Mouse (Mus musculus): ENCODE data around the gene Gopc. TPM values are rescaled to one million over a fixed set of nuclear protein-coding genes. Genes with fewer than 3 reads are reported as not detected.
A peak's percentile ranks its signal among the peaks of the same experiment; 100 is the strongest.

Gene Gopc
- total RNA-seq (2014; fragmentation: Nextera tagmentation) (12.4 and 18.5 TPM in 2 replicates), total RNA-seq (2017) (12.6 and 19.5 TPM in 2 replicates)

DNA sequence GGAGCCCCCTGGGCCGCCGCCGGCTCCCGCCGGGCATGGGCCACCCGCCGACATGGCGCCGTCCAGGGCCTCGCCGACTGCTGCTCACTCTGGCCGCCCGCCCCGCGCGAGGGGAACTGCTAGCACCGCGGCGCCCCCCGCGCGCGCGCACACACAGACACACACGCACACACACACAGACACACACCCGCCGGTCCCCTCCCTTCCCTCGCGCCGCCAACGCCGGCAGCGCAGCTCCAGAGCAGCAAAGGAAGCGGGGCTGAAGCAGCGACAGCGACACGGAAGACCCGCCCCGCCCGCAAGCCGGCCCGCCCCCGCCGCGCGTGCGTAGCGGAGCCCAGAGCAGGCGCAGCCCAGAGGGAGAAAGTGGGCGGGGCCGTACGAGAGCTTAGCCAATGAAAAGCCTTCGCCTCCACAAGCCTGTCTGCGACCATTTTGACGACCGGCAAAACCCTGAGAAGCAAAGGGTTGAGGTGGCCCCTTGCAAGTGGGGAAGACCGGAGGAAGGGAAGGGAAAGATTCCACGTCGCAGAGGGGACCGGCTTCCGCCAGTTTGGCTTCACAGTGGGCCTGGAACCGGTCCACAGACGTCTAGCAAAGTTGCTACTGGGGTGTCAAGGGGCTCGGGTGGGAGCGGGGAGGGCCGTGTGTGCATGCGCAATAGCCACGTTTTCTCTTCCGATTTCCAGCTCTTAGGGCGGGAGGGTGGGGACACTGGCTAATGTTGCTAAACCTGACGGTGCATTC lies at the start of gene Gopc:
Gopc (minus strand) TSS at position 280 of the 747 bp plus-strand sequence.
- peak; percentile 94 for ATAC-seq (replicated peaks; ENCODE audit: low FRiP score, low TSS enrichment, poor library complexity, severe bottlenecking)

- no peak for ATAC-seq (replicated peaks; ENCODE audit: low FRiP score, low TSS enrichment, poor library complexity, severe bottlenecking)
Observed at GRCm38 (mm10) chr10:52430953-52431352, 49.0 kb upstream of the Gopc start.

DNA sequence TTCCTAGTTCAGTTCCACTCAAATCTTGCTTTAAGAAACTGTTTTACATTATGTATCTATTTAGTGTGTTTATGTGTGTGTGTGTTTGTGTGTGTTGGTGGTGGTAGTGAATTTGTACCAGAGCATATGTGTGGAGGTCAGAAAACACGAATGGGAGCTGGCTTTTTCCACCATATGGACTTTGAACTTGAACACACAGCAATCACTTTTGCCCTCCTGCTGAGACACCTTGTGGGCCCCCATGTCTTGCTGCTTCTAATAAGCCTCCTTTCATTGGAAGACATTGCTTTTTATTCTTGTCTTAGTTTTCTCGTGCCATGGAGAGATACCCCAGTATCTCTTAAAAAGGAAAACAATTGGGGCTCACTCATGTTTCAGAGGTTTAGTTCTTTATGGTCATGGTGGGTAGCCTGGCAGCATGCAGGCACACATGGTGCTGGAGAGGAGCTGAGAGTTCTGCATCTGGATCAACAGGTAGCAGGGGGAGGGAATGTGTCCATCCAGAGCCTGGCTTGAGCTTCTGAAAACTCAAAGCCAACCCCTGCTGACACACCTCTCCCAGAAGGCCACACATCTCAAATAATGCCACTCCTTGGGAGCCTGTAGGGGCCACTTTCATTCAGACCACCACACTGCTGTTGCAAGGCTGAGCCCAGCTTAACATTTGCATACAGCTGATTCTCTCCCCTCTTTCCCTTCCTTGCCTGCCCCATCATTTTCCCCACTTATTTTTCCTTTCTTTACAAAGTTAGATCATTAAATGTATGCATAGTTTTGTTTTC lies 45.9 kb upstream of the Gopc start:
- no peak for ATAC-seq (replicated peaks; ENCODE audit: low FRiP score, low TSS enrichment, poor library complexity, severe bottlenecking)

DNA sequence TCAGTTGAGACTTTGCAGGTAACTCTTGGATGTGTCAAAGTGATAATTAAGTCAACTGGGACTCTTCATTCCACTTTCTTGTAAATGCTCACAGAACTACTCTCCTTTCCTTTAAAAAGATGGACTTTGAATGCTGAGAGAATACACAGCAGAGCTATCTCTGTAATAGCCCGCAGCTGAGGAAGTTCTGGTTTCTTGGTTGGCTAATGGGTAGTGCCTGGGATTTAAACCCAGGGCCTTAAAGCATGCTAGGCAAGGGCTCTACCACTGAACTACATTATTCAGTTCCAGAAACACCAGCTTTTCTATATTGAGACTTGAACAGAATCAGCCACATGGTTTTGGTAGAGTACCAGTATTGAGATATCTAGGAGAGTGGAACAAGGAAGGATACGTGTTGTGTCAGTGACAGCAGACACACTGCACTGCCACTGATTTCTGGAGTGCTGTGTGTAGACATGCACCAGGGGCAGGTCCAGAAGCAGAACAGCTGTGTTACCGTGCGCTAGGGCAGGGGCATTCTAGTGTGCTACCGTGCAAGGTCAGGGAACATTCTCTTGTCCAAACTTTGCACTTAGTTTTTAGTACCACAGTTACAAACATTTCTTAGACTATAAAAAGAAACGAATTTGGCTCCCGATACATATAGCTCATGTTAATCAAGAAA lies 44.5 kb upstream of the Gopc start:
- ATAC-seq (replicated peaks; ENCODE audit: low FRiP score, low TSS enrichment, poor library complexity, severe bottlenecking), result no peak

DNA sequence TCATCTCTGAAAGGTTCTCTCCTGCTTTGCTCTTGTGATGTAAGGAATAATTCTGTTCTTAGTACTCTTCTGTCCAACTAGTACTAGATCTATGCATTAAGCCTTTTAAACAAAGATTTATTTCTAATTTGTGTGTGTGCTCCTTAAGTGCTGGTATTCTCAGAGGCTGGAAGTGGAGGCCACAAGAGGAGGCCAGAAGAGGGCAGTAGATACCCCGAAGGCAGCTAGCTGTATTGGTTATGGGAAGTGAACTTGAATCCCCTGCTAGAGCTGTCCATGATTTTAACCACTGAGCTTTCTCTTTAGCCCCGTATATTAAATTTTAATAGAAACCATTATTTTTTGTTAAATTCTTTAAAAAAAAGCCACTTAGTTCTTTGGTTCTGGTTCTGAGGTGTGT lies 41.2 kb upstream of the Gopc start:
- ATAC-seq (replicated peaks; ENCODE audit: low FRiP score, low TSS enrichment, poor library complexity, severe bottlenecking), result peak; percentile 60

- no peak for ATAC-seq (replicated peaks; ENCODE audit: low FRiP score, low TSS enrichment, poor library complexity, severe bottlenecking)
Observed at GRCm38 (mm10) chr10:52421716-52422115, 39.8 kb upstream of the Gopc start.

- no peak for ATAC-seq (replicated peaks; ENCODE audit: low FRiP score, low TSS enrichment, poor library complexity, severe bottlenecking)
Observed at GRCm38 (mm10) chr10:52420526-52420925, 38.6 kb upstream of the Gopc start.

- ATAC-seq (replicated peaks; ENCODE audit: low FRiP score, low TSS enrichment, poor library complexity, severe bottlenecking), result no peak
Observed at GRCm38 (mm10) chr10:52419402-52419801, 37.5 kb upstream of the Gopc start.

DNA sequence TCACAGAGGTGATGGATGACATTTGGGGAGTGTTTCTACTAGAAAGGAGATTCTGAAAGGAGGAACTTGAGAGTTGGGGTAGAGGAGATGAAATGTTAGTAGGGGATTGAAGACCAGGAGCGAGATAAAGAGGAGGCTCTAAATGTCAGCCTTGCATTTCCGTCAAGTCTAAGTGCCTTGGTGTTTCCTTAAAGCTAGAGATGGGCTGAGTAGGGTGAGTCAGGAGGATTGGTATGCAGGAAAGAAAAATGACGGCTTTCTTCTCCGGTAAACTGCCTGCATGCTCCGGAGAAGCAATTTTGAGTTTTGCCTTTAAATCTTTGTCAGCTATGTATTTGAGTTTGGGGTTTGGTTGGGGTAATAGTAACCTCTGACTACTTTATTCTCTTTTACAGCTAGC lies 37.0 kb upstream of the Gopc start:
- ATAC-seq (replicated peaks; ENCODE audit: low FRiP score, low TSS enrichment, poor library complexity, severe bottlenecking), result no peak

- ATAC-seq (replicated peaks; ENCODE audit: low FRiP score, low TSS enrichment, poor library complexity, severe bottlenecking), result peak; percentile 19
Observed at GRCm38 (mm10) chr10:52417998-52418860, 36.3 kb upstream of the Gopc start.

- peak; percentile 96 for ATAC-seq (replicated peaks; ENCODE audit: low FRiP score, low TSS enrichment, poor library complexity, severe bottlenecking)
Observed at GRCm38 (mm10) chr10:52417299-52417997, 35.5 kb upstream of the Gopc start, which contains the start of gene Nus1. TSS of gene Nus1 (plus strand) at chr10:52417547.

DNA sequence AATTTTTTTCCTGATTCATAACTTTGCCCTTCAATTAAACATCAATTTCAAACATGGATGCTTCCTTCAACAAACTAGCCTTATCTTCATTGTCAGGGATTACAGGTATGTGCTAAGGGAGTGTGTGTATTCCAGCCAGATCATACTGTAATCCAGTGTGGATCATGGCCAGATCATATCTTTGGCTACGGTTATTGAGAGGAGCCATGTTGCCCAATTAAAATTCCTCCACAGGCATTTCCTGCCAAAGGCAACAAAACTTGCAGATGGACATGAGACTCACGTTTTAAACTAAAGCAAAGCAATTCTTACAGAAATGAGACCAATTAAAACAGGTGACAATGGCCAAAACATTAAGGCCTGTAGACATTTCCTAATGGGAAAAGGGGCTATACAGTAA lies 34.5 kb upstream of the Gopc start:
- no peak for ATAC-seq (replicated peaks; ENCODE audit: low FRiP score, low TSS enrichment, poor library complexity, severe bottlenecking)

- ATAC-seq (replicated peaks; ENCODE audit: low FRiP score, low TSS enrichment, poor library complexity, severe bottlenecking), result no peak
Observed at GRCm38 (mm10) chr10:52415020-52415419, 33.1 kb upstream of the Gopc start.

DNA sequence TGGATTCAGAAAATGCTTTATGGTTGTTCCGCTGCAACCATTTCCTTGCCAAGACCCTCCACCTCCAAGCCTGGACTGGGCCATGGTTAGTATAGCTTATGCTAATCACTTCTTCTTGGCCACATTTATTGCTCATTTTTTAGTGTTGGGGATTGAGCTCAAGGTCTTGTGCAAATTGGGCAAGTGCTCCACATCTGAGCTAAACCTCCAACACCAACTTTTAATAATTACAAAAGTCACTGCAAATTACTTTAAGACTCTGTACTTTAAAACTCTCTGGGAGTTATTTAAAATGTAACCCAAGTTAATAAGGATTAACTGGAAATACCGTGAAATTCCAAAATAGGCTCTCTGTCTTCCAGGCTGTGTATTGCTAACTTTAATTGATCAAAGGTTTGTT lies 25.6 kb upstream of the Gopc start:
- no peak for ATAC-seq (replicated peaks; ENCODE audit: low FRiP score, low TSS enrichment, poor library complexity, severe bottlenecking)

- no peak for ATAC-seq (replicated peaks; ENCODE audit: low FRiP score, low TSS enrichment, poor library complexity, severe bottlenecking)
Observed at GRCm38 (mm10) chr10:52405160-52405559, 23.2 kb upstream of the Gopc start.

DNA sequence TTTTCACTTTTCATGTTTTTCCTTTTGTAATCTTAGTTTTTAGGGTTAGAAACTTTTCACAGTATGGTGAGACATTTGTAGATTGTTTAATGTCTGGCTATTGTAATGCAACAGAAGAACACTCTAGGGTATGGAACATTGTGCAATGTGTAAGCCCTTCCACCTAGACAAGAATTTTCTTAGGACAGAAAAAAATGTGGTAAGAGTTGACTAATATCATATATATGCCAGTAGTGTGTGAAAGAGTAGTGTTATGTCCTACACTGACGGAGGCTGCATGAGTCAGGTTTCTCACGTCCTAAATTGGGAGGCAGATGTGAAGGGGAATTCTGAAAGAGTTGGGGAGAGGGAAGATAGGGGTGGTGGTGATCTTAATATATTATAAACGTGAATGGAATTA lies 17.8 kb upstream of the Gopc start:
- no peak for ATAC-seq (replicated peaks; ENCODE audit: low FRiP score, low TSS enrichment, poor library complexity, severe bottlenecking)

DNA sequence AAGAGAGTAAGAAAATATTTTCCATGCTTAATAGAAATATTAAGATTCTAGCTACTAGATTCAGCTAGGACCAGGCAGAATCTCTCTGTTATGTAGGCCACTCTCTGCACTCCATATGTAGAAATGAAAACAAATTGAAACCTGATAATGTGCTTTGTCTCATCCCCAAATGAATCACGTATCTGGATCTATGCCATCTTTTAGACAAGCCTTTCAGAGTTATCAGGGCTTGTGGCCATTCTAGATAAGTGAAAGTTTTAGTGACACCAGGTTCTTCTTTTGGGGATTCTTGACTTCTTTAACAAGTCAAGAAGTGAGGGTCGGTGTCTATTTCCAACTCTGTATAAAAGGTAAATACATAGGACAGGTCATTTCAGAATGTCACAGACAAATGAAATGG lies 16.8 kb upstream of the Gopc start:
- ATAC-seq (replicated peaks; ENCODE audit: low FRiP score, low TSS enrichment, poor library complexity, severe bottlenecking), result no peak

GRCm38 (mm10) chr10:52396647-52397046 lies 14.7 kb upstream of the Gopc start:
- ATAC-seq (replicated peaks; ENCODE audit: low FRiP score, low TSS enrichment, poor library complexity, severe bottlenecking), result no peak

DNA sequence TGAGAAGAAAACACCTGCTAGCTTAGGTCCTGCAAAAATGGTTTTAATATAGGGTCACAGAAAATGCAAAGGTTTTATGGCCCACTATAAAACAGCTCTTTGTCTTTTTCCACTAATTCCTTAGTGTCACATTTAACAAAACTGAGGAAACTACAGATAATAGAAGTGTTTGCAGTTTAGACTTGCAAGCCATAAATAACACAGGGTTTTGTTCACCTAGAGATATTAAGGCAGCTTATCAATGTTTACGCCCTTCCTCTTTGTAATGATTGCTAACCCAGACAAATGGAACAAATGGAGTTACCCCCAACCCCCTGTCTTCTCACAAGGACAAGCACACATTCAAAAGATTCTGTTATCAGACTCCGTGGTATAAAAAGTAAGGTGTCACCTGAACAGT lies 9.3 kb upstream of the Gopc start:
- no peak for ATAC-seq (replicated peaks; ENCODE audit: low FRiP score, low TSS enrichment, poor library complexity, severe bottlenecking)
